Mouse (Mus musculus) CH12.LX (cell line): Measurements from ENCODE around the gene Tmem200b.

Experiments used
- BHLHE40 ChIP-seq: IDR thresholded peaks from 2 replicates; pipeline ENCODE4 v1.6.1; 2011; ENCODE audit warnings: mild to moderate bottlenecking, low read depth, low read length, improper control_type of control experiment
- POLR2A ChIP-seq: IDR thresholded peaks from 2 replicates; pipeline ENCODE4 v1.6.1; 2011; ENCODE audit warnings: low read depth, mild to moderate bottlenecking, improper control_type of control experiment, low read length

- no peak for TF ChIP-seq POLR2A
- TF ChIP-seq BHLHE40: no peak
These were observed 7.4 kb upstream of the Tmem200b start for GRCm38 (mm10) chr4:131914046-131914643.
